Mouse (Mus musculus): ENCODE results near the gene Rrm2.
"Not testable (repeated sequence)": the region's sequence is repeated elsewhere in the genome, so short reads cannot be mapped to it uniquely, and the experiment has no call there.

The Rrm2 gene

DNA sequence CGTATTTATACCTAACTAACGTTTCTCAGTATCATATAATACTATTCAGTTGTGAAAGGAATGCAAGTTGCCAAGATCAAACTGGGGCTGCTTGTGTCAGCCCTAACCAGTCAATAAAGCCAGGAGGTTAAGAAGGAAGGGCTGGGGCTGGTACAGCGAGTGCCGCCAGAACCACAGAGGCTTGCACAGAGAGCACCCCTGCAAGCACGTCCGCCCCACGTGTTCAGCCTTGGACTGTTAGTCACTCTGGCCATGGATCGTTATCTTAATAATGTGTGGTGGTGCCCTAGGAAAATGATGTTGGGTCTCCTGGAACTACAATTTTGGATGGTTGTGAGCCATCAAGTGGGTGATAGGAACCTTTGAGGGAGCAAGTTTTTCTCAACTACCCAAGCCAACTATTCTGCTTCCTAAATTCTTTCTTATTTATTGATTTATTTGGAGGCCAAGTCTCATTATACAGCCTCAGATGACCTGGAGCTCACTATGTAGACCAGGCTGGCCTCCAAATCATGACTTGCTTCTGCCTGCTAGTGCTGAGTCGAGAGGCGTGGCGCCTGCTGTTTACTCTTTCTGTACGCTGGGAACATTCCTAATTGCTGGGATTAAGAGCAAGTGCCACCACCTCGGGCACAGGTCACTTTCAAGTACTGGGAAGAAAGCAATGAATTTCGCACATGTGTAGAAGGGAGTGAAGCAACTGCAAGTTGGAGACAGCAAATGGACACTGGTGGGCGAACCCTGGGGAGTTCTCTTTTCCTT, 2.4 kb upstream of the Rrm2 start:
- DNase-seq (ENCODE audit: low spot score in 2 of 2): no peak

DNA sequence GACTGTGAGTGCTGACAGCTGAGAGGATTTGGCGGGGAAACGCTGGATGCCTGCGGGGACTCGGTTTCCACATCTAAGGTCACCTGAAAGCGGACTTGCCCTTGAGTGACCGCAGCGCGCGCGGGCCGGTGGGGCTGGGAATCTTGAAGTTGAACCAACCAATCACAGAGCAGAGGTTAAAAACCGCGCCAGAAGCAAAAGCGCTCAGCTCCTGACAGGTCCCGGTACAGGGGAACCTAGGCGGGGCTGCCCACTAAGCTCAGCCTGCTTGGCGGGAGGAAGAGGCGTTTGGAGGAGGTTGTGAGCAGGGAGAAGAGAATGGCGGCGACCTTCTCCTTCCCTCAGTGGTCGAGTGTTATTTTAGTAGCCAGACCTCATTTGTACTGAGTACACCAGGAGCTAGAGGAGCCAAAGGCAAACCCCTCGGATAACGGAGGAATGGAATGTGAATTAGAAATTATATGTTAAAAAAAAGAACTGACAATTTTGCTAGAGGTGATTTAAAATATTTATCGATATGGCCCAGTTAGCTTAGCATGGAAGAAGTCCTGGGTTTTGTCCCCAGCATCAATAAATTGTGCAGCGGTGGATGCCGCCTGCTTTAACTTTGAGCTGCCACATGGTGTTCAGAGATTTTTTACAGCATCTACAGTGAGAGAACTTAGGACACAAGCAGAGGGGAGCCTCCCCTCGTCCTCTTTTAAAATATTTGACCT, 1.1 kb upstream of the Rrm2 start:
- DNase-seq (ENCODE audit: low spot score in 2 of 2): no peak

DNA sequence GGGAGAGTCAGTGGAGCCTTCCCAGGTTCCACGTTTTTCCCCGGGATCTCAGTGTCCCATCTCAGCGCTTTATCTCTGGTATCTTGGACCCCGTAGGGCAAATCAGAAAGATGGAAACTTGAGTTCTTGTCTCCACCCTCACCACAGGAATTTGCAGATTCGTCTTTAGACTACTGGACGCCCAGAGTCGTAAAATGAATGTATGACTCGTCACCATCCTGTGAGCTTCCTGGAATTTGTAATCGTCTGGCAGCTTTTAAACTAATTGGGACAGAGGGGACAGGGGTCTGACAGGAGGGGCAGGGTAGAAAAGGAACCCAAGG, 600 bp upstream of the Rrm2 start:
- no peak for DNase-seq (ENCODE audit: low spot score in 2 of 2)

DNA sequence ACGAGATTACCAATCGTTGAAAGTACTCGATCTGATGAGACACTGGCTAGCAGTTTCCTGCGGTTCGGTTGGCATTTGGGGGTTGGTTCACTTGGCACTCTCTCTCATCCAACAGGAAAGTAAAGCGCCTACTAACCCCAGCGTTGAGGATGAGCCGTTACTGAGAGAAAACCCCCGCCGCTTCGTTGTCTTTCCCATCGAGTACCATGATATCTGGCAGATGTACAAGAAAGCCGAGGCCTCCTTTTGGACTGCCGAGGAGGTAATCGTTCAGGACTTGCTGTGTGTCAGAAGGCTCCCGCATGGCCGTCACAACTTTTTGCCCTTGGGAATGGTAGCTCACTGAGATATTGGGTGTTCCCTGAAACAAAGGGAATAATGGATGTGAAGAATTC, 780 bp downstream of the Rrm2 start:
- DNase-seq (ENCODE audit: low spot score in 2 of 2): no peak

DNA sequence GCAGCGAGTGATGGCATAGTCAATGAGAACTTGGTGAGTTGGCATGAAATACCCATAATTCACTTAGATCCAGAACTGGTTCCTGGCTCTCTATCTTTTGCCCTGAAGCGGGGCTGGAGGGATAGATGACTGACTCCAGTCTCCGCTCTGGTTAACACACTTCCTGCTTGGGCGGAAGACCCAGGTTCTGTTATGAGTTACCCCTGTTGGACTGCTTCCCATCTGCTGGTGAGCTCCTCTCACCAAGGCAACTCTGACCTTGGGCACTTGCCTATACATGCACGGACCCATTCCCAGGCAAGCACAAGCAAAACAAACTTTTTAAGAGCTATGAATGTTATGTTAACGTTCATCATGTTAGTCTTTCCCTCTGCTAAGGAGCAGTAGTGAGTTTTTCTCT, 1.4 kb downstream of the Rrm2 start:
- peak in 1 of 2 experiments; percentile 11 for DNase-seq (ENCODE audit: low spot score in 2 of 2)

DNA sequence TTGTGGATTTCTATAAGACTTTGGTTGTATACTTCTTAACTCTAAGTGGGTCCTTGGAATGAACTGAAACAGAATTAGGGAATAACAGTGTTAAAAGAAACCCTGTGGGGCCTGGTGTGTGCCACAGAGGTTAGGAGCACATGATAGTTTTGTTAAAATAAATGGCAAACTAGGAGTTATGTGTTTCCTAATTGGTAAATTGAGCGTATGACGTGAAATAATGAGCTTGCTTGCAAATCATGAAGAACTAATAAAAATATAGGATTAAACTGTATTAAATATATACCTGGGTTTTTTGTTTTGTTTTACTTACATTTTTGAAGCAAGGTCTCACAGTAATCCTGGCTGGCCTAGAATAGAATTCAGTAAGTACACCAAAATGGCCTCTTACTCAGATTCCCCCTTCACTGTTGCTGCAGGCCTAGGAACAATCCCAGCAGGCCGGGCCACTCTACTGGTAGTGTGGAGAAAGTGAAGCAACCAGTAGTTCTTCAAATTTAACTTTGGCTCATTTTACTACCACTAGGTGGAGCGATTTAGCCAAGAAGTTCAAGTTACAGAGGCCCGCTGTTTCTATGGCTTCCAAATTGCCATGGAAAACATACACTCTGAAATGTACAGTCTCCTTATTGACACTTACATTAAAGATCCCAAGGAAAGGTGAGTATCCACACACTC, 1.9 kb downstream of the Rrm2 start:
- peak; percentile 44 to 53 for DNase-seq (ENCODE audit: low spot score in 2 of 2)

DNA sequence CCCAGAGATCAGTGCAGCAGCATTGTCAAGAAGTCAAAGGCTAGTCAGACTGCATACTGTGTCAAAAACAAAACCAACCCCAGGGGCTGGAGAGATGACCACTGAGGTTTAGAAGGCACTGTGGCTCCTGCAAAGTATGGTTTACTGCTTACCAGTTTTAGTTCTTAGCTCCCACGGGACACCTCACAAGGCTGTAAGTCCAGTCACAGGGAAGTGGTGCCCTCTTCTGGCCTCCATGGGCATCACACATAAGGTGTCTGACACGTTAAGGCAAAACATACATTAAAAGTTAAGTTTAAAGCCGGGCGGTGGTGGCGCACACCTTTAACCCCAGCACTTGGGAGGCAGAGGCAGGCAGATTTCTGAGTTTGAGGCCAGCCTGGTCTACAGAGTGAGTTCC, 2.6 kb downstream of the Rrm2 start:
- DNase-seq (ENCODE audit: low spot score in 2 of 2): peak in 1 of 2 experiments; percentile 16

DNA sequence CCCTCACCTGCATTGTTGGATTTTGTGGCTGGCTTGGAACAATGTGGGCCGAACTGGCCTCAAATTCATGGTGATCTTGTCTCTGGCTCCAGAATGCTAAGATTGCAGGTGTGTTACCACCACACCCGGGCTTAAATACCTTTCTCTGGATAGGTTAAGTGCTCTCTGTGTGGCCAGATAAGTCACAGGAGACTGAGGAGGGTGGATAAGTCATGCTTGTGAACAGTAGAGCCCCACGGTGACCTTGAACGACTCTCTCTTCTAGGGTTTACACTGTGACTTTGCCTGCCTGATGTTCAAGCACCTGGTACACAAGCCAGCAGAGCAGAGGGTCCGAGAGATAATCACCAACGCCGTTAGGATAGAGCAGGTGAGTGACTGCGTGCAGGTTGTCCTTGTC, 4.4 kb downstream of the Rrm2 start:
- DNase-seq (ENCODE audit: low spot score in 2 of 2): no peak

DNA sequence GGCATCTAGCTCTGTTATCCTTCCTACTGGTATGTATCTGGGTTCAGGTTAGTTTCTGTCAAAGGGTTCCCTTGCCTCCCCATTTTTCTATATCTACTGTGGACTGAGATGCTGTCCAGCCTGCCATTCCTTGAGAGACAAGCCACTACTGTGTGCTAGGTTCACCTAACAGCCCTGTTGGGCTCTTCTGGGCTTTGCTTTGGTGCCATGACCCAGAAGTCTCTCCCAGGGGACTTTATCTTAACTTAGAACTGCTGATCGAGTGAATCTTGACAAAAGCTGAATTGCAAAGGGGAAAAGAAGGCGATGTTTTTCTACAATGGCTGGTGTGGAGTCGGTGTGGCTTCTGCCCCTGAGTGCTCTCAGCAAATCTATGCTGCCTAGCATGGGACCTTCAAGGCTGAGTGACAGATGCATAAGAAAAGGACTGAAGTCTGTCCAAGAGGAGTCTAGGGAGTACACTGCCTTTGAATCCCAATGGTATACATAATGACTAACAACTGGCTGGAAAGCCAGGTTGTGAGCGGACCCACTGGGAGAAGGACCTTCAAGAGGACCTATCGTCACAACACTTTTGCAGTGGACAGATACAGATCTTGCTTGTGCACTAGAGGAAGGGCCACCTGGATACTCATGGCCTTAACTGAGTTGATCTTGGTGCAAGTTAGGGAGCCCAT, 6.7 kb downstream of the Rrm2 start:
- DNase-seq (ENCODE audit: low spot score in 2 of 2): no peak

DNA sequence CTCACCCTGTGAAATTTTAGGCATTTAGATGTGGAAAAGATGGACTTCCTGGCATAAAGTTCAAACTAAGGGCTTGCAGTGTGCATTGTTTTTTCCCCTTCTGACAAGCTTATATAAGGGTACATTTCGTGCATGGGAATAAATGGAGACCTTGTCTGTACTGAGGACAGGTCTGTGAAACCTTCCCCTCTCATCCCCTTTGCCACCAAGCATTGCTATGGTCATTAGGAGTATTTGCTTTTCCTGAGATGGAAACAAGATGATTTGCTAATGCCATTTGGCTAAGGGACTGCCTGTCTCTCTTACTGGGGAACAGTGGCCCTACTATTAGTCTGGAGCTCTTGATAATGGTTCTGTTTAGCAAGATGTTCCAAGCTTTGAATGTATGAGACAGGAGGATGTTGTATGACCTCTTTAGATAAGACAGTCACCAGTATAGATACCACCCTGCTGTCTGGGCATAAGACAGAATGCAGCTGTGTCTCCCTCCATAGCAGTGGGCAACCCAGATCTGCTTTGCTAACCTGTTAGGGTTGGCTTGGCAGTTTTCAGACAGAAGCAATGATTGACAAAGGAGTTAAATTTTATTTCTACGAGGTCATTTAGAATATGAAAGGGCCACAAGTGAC, 7.3 kb downstream of the Rrm2 start:
- no peak for DNase-seq (ENCODE audit: low spot score in 2 of 2)

DNA sequence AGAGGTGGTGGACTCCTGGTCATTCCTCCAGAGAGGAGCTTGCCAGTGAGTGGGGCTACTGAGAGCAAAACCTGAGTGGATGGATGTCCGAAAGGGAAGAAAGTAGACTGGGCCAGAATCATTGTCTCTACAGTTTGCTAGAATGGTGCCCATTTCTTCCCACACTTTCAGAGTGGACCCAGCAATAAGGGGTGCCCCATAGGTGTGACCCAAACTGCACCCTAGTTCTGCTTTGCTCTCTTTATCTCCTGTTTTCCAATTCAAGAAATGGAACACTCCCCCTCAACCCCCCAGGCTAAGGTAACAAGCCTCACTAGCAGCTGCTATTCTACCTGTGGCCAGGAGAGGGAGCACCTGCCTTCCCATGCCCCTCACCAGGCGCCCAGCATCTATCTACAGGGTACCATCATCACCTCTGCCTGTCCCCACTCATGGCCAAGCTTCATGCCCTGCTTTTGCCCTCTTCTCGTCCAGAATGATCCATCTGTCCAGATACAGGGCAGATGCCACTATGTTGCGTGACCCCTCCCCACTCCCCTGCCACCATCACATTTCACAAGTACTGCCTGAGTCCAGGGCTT, 8.8 kb downstream of the Rrm2 start:
- DNase-seq (ENCODE audit: low spot score in 2 of 2): peak in 1 of 2 experiments; percentile 20

DNA sequence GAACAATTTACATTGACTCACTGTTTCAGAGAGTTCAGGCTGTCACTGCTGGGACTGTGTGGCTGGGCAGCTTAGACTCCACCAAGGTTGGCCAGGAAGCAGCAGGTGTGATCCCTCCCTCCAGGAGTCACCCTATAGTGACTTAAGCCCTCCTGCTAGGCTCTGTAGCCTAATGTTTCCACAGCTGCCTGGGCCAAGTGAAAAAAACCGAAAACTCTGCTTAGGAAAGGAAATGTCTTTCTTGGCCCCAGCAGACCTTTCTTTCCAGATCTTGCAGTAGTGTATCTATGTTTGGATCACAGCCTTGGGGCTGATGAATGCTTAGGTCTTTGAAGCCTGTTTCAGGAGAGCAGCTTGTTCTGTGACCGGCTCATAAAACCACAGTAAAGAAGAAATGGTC, 15.4 kb downstream of the Rrm2 start:
- no peak for DNase-seq (ENCODE audit: low spot score in 2 of 2)

DNA sequence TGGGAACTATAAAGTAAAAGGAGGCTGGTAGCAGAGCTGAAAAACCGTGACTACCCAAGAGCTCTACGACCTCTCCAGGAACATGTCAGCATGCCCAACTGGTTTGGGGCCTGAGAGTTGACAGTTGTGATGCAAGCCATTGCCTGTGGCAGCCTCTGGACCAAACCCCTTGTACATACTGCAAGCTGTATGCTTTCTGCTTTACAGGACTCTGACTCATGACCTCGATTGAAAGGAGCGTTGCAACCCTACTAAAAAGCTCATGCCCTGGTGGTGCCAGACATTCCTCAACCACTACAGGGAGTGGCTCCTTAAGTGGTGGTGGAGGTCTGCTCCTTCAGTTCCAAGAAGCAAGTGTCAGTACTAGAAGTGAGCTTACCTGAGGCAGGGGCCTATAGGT, 15.8 kb downstream of the Rrm2 start:
- no peak for DNase-seq (ENCODE audit: low spot score in 2 of 2)

DNA sequence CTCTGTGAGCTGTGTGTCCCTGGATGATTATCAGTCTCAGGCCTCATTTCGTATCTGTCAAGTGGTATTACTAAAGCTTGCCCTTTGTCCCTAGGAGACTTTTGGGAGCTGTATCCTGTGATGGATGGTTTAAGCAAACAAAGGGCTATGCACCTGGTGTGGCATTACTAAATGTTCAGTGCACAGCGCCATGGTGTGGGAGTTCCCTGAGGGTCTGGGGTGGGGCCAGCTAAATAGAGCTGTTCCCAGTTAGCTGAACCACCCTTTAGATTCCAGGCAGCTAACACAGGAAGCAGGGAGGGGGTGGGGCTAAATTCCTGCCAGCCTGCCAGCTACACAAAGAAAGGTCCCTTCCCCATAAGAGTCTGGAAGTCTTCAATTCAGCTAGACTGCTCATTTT, 16.3 kb downstream of the Rrm2 start:
- DNase-seq (ENCODE audit: low spot score in 2 of 2): no peak

DNA sequence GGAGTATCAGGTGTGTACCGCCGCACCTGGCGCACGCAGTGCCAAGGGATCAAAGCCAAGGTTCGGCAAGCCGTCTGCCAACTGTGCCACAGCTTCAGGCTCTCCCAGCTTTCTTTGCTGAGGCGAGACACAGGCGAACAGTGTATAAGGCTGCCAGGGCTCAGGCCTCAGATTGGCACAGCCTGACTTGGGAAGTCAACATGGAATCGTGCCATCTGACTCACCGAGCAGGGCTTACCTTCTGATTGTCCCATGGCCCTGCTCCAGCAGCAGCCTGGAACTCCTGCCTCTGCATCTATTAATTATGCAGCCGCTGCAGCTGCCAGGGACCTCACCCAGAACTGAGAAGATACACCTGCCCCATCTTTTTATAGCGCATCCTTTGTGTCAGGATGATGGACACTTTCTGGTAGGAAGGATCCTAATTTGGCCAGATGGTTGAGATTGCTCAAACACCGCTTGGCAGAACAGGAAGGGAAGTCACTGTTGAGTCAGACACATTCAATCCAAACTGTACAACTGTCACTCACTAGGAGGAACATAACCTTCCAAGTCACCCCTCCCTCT, 26.9 kb downstream of the Rrm2 start:
- no peak for DNase-seq (ENCODE audit: low spot score in 2 of 2)

DNA sequence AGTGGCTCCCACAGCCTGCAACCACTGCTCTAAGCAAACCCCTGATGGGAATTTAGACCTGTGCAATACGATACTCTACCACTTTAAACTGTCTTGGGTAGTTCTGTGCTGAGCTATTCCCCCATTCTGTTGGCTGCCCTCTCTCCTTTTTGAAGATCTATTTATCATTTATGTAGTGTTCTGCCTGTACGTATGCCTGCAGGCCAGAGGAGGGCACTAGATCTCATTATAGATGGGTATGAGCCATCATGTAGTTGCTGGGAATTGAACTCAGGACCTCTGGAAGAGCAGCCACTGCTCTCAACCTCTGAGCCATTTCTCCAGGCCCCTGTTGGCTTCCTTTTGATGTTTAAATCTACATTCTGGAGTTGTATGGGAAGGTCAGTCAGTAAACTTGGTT, 28.9 kb downstream of the Rrm2 start:
- no peak for DNase-seq (ENCODE audit: low spot score in 2 of 2)

DNA sequence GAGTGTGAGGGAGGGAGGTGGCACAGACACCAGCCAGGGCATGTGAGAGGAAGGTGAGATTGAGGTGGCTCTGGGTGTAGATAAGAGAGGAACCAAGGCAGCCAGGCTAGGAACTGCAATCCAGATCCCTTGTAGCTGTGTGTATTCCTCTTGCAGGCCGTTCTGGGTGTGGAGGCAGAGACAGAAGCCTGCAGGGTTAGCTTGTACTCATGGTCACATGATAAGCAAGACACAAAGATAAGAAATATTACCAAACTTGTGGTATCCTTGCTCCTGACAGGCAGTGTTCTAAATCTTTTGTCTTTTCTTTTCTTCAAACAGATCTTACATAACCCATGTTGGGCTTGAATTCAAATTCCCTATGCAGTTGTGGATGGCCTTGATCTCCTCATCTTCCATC, 31.9 kb downstream of the Rrm2 start:
- DNase-seq (ENCODE audit: low spot score in 2 of 2): no peak

DNA sequence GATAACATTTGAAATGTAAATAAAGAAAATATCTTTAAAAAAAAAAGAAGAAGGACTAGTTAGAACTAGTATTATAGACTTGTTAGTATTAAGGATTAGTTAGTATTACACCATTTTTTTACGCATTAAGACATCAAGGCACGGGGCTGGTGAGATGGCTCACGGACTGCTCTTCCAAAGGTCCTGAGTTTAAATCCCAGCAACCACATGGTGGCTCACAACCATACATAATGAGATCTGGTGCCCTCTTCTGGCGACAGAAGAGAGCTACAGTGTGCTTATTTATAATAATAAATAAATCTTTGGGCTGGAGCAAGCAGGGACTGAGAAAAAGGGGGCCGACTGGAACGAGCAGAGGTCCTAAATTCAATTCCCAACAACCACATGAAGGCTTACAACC, 33.5 kb downstream of the Rrm2 start:
- not testable (repeated sequence) for DNase-seq (ENCODE audit: low spot score in 2 of 2)

DNA sequence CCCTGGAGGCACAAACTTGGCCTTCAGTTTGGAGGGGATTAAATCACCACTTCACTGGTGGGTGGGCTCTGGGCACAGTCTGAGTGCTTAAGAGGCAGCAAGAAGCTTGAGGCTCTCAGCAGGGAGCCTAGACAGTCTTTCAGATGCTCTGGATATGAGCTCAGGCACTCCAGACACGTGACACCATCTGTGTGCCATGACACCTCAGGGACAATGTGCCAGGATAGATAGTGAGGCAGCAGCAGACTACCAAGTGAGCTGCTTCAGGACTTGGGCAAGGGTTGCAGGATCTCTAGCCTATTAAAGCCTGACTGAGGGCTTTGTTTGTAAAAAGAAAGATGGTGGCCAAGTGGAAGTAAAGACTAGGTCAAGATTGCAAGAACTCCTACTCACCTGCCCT, 36.3 kb downstream of the Rrm2 start:
- no peak for DNase-seq (ENCODE audit: low spot score in 2 of 2)

DNA sequence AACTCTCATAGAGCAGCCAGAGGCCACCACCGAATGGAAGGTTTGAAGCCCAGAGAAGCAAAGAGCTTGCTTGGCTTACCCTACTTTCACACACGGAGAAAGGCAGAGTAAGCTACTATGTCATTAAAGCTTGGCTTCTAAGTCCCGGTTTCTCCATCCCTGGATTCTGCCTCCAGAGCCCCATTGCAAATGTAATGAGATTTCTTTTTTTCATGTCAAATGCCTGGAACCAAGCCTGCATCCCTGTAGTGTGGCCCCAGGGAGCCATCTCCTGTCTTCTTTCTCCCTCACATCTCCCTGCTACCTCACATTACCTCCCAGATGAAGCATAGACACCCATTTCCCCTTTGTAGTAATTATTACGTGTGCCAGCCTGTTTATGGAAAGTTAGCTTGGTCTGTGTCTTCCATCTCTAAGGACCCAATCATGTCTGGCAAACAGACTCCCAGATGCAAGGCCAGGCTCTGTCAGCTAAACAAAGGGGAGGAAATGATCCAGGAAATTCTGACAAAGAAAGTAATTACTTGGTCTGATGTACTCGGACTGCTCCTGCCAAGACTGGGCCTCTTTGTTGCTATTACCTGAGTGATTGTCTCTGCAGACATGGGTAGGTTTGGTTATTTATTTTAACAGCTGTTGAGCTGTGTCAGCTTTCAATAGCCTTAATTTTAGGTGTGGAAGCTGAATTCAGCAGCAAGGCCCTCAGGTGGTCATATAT, 38.7 kb downstream of the Rrm2 start:
- no peak for DNase-seq (ENCODE audit: low spot score in 2 of 2)

DNA sequence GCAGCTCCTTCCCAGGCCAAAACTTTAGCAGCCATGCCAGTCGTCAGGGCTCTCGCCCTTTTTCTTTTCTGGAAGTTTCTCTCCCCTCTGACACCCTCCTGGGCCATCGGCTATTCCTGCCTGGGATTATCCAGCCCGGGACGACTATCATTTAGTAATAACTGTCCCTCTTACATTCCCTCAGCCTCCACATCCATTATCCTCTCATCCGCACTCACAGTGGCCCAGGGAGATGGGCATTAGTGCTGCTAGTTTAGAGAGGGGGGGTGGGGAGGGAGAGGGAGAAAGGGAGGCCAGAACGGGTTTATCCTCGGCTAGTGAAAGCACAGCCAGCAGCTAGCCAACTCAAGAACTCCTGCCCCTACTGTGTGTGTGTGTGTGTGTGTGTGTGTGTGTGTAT, 39.3 kb downstream of the Rrm2 start:
- DNase-seq (ENCODE audit: low spot score in 2 of 2): no peak

Data from natural killer cell, adult 2 months (primary cell).